Mouse (Mus musculus): ENCODE measurements around the gene Dzip1.

The Dzip1 gene

DNA sequence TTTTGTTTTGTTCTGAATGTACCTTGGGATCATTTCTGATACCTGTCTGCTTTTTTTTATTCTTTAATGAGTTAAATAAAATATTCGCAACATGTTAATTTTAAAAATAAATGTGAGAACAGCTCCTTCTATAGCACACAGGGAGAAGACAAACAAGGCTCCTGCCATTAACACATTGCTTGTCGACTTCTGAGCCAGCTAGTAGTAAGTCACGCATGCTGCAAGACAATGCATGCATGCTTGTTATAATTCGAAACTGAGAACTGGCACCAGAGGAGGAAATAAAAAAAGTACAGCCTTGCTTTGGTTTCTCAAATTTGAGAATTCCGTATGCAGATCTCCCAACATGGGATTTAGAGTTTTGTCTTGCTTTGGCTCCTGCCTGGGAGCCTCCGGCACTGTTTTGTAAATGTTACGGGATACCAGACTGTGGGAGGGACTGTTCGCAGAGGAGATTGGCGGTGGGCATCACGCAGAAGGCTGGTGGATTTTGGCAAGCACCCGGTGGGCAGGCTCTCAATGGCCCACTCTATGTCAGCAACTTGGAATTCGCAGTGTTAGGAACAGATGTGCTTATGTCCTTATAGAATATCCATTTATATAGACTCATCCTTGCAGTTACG is 57.0 kb downstream of the Dzip1 start:
- no peak for DNase-seq

DNA sequence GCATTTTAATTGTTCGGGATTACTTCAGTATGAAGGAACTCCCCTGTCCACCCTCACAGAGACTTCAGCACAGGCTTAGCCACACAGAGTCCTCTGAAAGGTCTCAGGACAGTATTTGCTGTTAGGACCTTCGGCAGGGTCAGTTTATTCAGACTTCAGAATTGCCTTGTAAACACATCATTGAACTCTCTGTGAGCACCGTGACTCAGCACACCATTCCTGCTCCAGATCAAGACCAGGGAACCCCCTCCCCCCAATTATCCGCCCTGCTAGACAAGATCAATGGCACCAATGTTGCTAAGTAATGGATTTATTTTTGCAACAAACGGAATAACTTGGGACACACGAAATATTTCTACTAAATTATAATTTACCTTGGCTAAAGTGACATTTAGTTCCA is 57.9 kb downstream of the Dzip1 start:
- no peak for DNase-seq

DNA sequence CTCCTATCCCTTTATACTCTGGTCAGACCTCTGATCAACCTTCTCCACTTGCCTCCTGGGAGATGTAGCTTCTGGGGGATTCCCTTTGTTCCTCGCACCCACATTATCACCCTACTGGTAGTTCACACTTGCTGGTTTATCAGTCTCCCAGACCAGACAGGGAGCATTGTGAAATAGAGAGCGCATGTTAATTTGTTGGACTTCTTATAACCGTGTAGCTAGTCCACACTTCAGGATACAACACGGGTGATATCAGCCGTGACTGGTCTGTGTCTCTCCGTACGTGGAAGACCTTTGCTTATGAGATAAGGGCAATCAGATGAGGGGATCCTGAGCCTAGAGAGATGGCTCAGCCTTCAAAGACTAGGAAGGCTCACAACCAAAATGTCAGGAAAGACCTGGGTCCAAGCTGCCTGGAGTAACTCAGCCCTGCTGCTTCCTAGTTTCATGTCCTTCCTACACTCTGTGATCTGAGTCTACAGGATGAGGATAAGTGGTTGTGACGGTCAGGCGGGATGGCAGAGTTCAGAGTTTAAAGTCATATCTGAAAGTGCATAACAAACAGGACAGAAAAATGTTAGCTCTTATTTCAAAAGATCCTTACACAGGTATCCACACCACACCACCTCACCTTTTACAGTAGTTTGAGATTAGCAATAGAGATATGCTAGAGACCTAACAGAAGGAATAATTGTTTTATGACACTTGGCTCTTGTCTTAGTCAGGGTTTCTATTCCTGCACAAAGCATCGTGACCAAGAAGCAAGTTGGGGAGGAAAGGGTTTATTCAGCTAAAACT is 59.0 kb downstream of the Dzip1 start:
- DNase-seq: no peak

DNA sequence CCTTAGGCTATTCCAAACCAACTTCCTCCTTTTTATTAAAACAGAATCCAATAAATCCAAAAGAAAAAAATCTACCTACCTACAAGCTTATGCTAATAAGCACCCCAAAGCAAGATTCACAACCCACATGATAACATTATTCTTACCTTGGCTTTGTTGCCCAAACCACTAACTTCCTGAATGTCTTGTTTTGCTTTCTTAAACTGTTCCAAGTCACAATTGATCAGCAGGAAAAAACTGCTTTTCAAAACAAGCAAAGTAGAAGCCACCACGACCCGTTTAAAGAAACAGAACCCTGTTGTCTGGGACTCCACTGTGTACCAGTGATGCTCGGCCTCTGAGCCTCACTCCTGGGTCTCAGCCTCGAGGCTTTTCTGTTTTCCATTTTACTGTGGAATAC is 60.4 kb downstream of the Dzip1 start:
- no peak for DNase-seq

DNA sequence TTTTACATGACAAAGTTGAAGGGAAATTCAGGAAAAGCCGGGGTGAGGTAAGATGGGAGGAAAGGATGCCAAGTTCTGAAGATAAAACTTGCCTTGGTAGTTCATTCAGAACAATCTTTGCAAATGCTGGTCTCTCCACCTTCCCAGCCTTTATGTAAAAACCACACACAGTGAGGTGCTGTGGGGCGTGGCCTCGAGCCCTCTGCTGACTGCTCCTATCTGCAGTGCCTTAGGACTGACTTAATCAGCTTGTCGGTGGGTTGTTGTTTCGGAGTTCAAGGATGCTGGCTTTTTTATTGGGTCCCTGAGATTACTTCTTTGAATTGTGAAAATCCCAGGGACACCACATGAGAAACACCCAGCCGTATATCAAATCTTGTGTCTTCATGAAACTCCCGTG is 63.0 kb downstream of the Dzip1 start:
- no peak for DNase-seq

DNA sequence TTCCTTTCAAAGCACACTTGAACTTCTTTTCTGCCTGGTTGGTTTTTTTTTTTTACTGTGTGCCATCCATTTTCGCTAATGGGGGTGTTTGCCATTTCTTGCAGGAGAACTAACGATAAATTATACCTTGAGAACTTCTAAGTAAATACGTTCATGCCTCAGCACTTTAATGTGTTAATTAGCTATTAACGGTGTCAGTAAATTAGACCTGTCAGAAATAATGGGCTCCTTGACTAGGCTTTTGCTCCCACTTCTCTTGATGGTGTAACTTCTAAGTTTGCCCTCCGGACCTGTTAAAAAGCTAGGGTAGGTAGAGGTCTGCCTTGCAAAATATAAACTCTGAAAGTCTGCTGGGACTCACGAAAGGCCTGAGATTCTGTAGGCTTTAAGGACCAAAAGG is 66.9 kb downstream of the Dzip1 start:
- no peak for DNase-seq

DNA sequence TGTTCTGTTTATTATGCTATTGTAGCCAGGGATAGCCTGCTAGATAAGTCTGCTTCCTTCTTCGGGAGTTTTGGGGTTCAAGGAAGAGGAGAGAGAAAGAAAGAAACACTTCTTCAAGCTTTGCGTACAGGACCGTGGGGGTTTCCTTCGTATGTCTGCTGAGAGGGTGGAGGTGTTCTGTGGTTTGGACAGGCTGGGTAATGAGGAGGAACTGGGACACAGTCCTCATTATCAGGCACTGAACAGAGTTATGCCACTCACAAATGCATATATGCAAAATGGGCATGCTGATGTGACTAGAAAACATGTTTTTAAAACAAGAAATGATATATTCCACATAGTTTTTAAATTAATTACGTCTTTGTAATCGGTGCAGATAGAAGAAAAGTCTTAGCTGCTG is 68.7 kb downstream of the Dzip1 start:
- no peak for DNase-seq

DNA sequence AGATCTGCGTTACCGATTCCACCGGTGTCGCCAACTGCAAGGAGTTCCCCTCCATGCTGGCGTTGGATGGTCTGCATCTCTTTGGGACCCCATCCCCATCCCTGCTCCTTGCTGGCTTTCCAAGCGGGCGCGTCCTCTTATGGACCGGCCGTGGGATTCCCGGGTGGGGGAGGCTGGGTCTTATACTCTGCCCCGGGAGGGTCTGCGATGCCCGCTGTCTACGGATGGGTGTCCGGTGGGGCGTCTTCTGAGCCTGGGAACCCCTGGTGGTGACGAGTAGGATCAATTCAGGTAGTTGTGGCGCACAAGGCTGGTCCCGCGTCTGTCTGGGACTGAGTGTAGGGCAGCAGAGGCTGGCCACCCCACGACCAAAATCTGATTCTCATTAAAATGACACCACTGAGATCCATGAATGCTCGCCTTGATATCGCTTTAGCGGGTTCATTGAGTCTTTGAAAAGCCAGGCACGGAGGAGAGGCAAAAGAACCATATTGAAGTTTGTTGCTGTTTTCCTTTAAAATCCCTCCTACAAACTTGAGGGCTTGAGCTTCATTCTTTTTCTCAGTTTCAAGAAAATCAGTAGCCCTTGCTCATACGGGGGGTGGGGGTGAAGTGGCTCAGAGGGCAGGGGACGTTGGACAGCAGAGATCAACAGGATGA is 70.0 kb downstream of the Dzip1 start:
- DNase-seq: peak in 1 of 2 experiments; percentile 22

DNA sequence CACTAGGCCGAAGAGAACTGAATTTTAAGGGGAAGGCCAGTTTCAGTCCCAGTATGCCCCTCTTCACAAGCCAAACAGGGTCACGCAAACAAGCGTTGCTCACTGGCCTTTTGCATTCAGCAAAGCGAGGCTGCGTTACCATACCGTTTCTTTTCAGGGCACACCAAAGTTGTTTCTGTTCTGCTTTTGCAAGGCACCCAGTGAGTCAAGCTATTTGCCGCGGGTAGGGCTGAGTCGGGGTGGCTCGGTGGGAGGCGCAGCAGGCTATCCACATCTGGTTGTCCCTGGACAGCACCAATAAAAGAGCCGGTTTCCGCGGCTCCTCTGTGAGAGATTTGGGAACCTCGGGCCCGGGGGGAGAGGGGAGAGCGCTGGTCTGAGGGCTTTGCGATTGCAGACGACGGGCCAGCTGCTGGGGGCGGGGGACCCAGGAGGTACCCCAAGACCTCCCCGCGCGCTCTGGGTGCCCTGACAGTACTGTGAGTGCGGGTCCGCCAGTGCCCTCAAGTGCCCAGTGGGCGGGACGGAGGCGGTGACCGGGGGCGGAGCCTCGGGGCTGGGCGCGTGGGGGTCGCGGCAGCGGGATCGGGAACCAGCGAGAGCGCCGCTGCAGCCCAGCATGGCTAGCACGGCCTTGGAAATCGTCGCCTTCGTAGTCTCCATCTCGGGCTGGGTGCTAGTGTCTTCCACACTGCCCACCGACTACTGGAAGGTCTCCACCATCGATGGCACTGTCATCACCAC is 70.7 kb downstream of the Dzip1 start:
- DNase-seq: peak; percentile 39 to 44

DNA sequence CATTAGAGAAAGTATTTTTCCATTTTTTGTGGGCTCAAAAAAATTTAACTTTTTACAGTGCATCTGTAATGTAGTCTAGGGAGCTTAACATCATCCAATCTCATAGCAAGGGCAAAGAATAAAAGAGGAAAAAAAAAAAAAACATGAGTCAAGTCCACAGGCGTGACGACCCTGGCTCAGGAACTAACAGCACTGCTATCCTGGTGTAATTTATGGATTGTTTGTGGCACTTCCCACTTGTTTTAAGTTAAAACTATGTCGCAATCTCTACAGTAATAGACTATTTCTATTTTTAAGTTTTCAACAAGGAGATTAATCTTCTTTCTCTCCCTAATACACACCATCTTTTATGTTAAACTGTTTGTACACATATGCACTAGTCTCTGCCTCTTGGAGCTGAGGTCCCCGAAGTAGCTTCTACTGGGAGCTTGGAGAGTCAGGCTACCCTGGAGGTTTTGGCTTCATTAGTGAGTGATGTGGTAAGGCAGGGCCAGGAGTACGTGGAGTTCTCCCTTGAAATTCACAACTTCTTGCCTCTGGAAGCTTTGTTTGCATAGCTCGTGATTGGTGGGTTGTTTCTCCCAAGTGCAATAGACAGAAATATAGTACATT is 73.7 kb downstream of the Dzip1 start:
- no peak for DNase-seq

DNA sequence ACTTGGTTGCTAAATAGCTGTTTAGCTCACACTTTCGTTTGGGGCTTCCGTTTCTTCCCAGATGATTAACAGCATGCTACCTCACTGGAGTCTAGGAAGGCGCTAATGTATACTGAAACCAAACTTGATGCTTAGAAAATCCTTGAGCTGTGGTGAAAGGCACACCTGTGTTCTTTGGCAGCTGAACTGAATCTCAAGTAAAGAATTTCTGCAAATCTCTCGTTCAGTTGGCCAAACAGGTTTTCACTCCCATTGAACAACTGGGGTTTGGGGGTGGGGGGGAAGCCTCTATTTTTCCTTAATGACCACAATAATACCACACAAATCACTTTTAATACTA is 74.6 kb downstream of the Dzip1 start:
- no peak for DNase-seq

DNA sequence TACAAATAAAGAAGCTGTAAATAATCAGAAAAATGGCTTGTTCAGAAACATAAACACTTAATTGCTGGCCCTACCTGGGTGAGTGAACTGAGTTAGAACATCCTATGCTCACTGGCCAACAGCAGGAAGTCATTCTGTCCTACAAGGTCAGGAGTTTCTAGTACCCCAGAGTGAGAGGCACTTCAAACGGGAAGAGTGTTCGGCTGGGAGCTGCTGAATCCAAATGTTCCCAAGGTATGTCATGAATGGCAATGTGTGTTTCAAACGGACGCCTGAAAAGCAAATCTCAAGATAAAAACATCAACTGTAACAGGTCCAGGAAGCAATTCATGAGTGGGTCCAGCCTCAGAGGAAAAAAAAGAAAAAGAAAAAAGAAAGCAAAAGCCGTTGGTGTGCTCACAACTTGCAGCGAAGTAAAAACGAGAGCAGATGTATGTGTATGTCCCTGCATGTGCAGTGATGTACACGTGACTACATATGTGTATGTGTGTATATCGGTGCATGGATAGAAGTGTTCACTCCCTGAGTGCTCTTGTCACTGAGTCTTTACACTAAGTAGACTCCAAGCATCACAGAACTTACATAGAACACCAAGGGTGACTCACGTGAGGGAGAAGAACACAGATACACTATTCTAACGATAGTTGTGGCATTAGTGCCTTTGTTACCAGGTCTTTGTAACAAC is 75.1 kb downstream of the Dzip1 start:
- DNase-seq: no peak

DNA sequence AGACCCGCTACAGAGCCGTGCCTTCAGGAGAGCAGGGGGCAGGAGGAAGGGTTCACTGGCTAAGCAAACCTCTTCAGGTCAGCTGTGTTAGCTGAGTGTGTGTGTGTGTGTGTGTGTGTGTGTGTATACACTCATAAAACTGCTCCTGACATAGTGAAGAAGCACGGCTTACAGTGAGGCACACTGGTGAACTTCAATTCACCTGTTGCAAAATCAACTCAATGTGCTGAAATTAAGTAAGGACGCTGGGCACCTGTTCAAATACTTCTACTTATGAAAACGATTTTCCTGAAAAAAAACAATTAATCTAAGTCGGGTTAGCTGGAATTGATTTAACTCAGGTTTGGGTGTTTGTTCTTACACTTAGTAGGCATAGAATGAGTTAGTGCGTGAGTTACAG is 77.1 kb downstream of the Dzip1 start:
- no peak for DNase-seq

DNA sequence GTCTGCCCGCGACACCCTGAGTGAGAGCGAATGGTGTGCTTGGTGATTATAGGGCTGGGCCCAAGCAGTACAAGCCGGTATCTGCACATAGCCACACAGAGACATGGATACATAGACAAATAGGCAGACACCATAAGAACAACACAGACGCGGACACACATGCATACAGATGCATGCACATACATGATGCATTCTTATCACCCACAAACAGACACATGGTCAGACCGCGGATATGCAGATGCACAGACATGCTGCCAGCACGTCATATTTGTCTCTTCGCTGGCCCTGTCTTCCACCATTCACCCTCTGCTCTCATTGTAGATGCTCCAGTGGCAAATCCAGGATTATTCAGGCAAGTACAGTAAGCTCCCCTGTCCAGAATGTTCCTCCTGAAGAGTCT is 78.4 kb downstream of the Dzip1 start:
- DNase-seq: no peak

DNA sequence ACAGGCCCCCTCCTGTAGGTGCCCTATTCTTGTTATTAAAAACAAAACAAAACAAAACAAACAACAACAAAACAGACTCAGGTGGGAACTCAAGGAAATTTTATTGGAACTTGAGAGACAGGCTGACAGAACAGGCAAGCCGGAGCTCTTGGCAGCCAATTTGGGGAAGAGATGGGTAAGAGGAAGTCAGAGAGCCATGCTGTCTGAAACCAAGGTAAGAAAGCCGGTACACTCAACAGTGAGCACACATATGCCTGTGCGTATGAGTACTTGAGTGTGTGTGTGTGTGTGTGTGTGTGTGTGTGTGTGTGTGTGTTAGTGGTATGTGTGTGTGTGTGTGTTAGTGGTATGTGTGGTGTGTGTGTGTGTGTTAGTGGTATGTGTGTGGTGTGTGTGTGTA is 82.9 kb downstream of the Dzip1 start:
- DNase-seq: no peak

DNA sequence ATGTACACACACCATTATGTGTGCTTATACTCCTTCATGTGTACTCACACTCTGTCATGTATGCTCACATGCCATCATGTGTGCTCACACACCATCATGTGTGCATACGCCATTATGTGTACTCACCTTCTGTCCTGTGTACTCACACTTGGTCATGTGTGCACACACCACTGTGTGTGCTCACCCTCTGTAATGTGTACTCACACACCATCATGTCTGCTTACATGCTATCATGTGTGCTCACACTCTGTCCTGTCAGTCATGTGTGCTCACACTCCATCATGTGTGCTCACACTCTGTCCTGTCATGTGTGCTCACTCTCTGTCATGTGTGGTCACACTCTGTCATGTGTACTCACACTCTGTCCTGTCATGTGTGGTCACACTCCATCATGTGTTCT is 85.2 kb downstream of the Dzip1 start:
- no peak for DNase-seq

DNA sequence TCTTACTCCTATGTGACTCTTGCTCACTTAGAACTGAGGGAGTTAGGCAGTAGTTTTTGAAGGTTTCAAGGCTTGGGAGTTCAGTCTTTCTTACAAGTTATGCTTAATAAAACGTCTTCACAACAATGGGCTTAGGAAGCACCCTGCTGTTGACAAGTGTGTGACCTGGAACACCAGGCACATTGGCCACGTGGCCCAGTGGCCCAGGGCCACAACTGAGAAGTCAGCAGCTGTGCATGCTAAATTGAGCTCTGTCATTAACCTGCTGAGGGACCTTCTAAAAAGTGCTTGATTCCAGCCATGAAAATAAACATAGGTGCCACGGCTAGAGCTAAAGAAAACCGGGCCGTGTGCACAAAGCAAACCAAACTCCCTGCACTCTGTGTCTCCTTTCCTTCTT is 85.8 kb downstream of the Dzip1 start:
- no peak for DNase-seq

DNA sequence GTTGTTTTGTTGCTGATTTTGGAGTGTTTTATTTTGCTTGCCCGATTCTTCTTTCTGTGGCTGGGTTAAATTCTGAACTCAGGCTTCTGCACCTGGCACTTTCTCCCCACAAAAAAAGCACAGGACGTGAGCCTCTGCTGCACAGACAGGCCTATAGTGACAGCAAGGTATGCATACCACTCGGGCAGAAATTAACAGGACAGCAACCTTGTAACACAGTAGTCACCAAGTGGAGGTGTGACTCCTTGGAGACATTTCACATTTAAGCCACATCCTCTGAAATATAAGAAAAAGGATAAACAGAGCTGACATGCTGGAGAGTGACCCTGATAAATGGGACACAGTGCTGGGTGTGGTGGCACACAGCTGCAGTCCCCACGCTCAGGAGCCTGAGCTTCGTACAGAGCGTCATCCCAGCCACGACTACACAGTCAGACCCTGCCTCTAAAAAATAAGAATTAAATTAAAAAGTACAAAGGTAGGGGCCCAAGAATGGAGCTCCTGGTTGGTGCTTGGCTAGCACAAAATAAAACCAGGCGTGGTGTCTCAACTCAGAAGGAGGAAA is 86.6 kb downstream of the Dzip1 start:
- DNase-seq: peak in 1 of 2 experiments; percentile 46

DNA sequence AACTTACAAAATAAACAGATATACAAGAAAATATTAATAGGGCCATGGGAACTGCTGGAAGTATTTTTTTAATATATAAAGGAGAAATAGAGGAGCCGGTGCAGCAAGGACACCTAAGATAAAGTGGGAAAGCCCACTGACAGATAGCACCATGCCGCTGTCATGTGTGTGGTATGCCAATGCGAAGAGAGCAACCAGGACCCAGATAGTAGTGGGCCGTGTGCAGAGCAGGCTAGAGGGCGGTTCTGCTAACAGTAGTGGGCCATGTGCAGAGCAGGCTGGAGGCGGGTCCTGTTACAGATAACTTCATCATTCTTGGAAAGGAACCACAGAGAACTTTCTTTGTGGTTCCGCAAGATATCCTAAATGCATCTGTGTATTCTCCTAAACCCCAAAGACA is 88.5 kb downstream of the Dzip1 start:
- no peak for DNase-seq

DNA sequence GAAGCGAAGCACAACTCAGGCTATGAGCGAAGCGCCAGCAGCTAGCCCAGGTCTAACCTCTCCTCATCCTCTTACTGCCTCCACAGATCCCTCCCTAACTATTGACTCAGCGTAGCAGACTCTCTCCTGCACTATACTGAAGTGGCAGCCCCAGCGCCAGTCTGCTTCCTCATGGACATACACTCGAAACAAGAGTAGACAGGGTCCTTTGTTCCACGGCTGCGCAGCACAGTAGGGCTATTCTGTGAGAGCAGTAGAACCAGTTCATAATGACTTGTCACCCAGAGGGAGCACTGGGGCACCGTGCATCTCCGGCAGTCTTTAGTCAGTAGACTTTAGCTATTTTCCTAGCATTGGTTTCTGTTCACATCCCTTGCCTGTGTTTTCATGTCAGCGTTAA is 89.1 kb downstream of the Dzip1 start:
- DNase-seq: no peak

DNA sequence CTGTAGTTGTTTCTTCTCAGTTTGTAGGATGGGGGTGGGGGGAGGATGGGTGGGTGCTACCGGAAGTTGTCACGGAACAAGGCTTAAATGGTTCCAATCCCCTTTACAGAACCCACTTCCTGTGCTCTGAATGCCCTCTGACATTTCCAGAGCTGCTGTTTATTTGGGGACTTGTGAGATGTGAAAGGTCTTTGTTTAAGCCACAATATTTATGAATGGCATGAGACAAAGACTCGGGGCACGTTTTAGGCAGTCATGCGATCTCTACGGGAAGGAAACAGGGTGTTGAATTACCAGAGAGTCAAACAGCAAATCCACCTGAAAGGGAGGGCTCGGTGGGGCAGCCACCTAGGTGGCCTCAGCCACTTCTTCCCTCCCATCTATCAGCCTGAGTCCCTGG is 90.9 kb downstream of the Dzip1 start:
- peak in 1 of 2 experiments; percentile 63 for DNase-seq

DNA sequence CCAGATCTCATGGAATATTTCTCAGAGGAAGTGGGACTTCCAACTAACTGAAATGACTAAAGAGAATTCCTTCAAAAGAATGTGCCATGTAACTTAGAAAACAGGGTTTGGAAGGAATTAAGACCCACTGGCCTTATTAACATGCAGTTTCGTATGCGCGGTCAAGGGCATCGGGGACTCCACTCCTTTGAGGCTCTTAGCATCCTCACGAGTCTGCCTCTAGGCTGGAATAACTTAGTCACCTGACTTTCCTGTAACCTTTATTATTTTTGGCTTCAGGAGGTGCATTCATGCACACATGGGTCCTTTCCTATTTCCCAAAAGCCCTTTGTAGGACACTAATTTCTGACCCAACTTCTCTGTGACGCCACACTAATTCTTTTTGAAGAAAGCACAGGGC is 92.0 kb downstream of the Dzip1 start:
- no peak for DNase-seq

Data from thymus, adult 18-20 months (tissue).